Mouse (Mus musculus): ENCODE results near the gene Pxk. TPM values are rescaled to one million over a fixed set of nuclear protein-coding genes. Genes with fewer than 3 reads are reported as not detected.
A peak's percentile ranks its signal among the peaks of the same experiment; 100 is the strongest.

Gene Pxk
- polyA plus RNA-seq, 1 experiment, result 17.8 TPM

GRCm38 (mm10) chr14:8080165-8080679 lies 17.8 kb upstream of the Pxk start, which contains the start of gene Rpp14:
TSS of gene Rpp14 (plus strand) at chr14:8080367.
- peaks cover 29% of the 10 kb centered on the region for H3K79me2 ChIP-seq (ENCODE audit: control insufficient read depth, insufficient read depth)
- H3K27me3 ChIP-seq (ENCODE audit: control insufficient read depth, insufficient read depth, insufficient read length), result no peaks in the 10 kb centered on the region
- TF ChIP-seq MYOG (IDR thresholded peaks at IDR 0.05; ENCODE audit: control insufficient read depth, extremely low read depth, insufficient read length), result no peak
- TF ChIP-seq CTCF (IDR thresholded peaks at IDR 0.05; ENCODE audit: control insufficient read depth, insufficient read depth, insufficient read length), result peak; percentile 88
- TF ChIP-seq MAX (IDR thresholded peaks at IDR 0.05), result peak; percentile 90
- TF ChIP-seq FOSL1 (IDR thresholded peaks at IDR 0.05; ENCODE audit: insufficient read depth, low read length, poor library complexity, severe bottlenecking), result no peak
- peak within 1 kb of the TSS; percentile 63 for H3K4me3 ChIP-seq (ENCODE audit: insufficient read depth, poor library complexity, severe bottlenecking)
- peaks cover 5% of the 10 kb centered on the region for H3K36me3 ChIP-seq (ENCODE audit: control insufficient read depth, insufficient read depth)
- H3K79me3 ChIP-seq (ENCODE audit: low read depth), result peaks cover 16% of the 10 kb centered on the region
- H3ac ChIP-seq (ENCODE audit: control insufficient read depth, insufficient read length, low read depth), result peak within 1 kb of the TSS; percentile 72

- TF ChIP-seq MYOD1 (IDR thresholded peaks at IDR 0.05; ENCODE audit: control insufficient read depth, insufficient read length, low read depth), result no peak
- peak; percentile 49 for TF ChIP-seq MAX (IDR thresholded peaks at IDR 0.05)
- Histone ChIP-seq H3K79me3 (ENCODE audit: low read depth) (peaks cover 16% of the 10 kb centered on the region), H3K79me2 (ENCODE audit: control insufficient read depth, insufficient read depth) (peaks cover 29% of the 10 kb centered on the region), H3ac (ENCODE audit: control insufficient read depth, insufficient read length, low read depth) (peak overlapping the region; percentile 72), H3K27me3 (ENCODE audit: control insufficient read depth, insufficient read depth, insufficient read length) (no peaks in the 10 kb centered on the region), H3K4me3 (ENCODE audit: insufficient read depth, poor library complexity, severe bottlenecking) (peak overlapping the region; percentile 63), H3K36me3 (ENCODE audit: control insufficient read depth, insufficient read depth) (peaks cover 5% of the 10 kb centered on the region)
Measured at GRCm38 (mm10) chr14:8080718-8081117, 17.3 kb upstream of the Pxk start.

GRCm38 (mm10) chr14:8082949-8083348 lies 15.1 kb upstream of the Pxk start:
- no peak overlapping the region for H3K4me3 ChIP-seq (ENCODE audit: insufficient read depth, poor library complexity, severe bottlenecking)
- H3K27me3 ChIP-seq (ENCODE audit: control insufficient read depth, insufficient read depth, insufficient read length), result no peaks in the 10 kb centered on the region
- no peak for TF ChIP-seq CTCF (IDR thresholded peaks at IDR 0.05; ENCODE audit: control insufficient read depth, insufficient read depth, insufficient read length)
- no peak for TF ChIP-seq MAX (IDR thresholded peaks at IDR 0.05)
- no peak for TF ChIP-seq MYOG (IDR thresholded peaks at IDR 0.05; ENCODE audit: control insufficient read depth, extremely low read depth, insufficient read length)
- TF ChIP-seq CEBPB (IDR thresholded peaks at IDR 0.05; ENCODE audit: low read depth), result no peak
- TF ChIP-seq FOSL1 (IDR thresholded peaks at IDR 0.05; ENCODE audit: insufficient read depth, low read length, poor library complexity, severe bottlenecking), result no peak
- no peak for TF ChIP-seq MYOD1 (IDR thresholded peaks at IDR 0.05; ENCODE audit: control insufficient read depth, insufficient read length, low read depth)
- no peak for TF ChIP-seq USF1 (IDR thresholded peaks at IDR 0.05; ENCODE audit: low read depth)
- H3ac ChIP-seq (ENCODE audit: control insufficient read depth, insufficient read length, low read depth), result no peak overlapping the region
- peaks cover 29% of the 10 kb centered on the region for H3K79me2 ChIP-seq (ENCODE audit: control insufficient read depth, insufficient read depth)
- H3K79me3 ChIP-seq (ENCODE audit: low read depth), result peaks cover 16% of the 10 kb centered on the region
- H3K36me3 ChIP-seq (ENCODE audit: control insufficient read depth, insufficient read depth), result peaks cover 11% of the 10 kb centered on the region

- Histone ChIP-seq H3K79me2 (ENCODE audit: control insufficient read depth, insufficient read depth) (no peaks in the 10 kb centered on the region), H3K79me3 (ENCODE audit: low read depth) (no peaks in the 10 kb centered on the region), H3K27me3 (ENCODE audit: control insufficient read depth, insufficient read depth, insufficient read length) (no peaks in the 10 kb centered on the region), H3ac (ENCODE audit: control insufficient read depth, insufficient read length, low read depth) (no peak overlapping the region), H3K4me3 (ENCODE audit: insufficient read depth, poor library complexity, severe bottlenecking) (no peak overlapping the region), H3K36me3 (ENCODE audit: control insufficient read depth, insufficient read depth) (peaks cover 25% of the 10 kb centered on the region)
- TF ChIP-seq USF1 (IDR thresholded peaks at IDR 0.05; ENCODE audit: low read depth), result no peak
- TF ChIP-seq CTCF (IDR thresholded peaks at IDR 0.05; ENCODE audit: control insufficient read depth, insufficient read depth, insufficient read length), result no peak
- TF ChIP-seq MYOD1 (IDR thresholded peaks at IDR 0.05; ENCODE audit: control insufficient read depth, insufficient read length, low read depth), result no peak
- TF ChIP-seq CEBPB (IDR thresholded peaks at IDR 0.05; ENCODE audit: low read depth), result no peak
- TF ChIP-seq FOSL1 (IDR thresholded peaks at IDR 0.05; ENCODE audit: insufficient read depth, low read length, poor library complexity, severe bottlenecking), result no peak
- no peak for TF ChIP-seq MAX (IDR thresholded peaks at IDR 0.05)
- no peak for TF ChIP-seq MYOG (IDR thresholded peaks at IDR 0.05; ENCODE audit: control insufficient read depth, extremely low read depth, insufficient read length)
Measured at GRCm38 (mm10) chr14:8089016-8089415, 9.0 kb upstream of the Pxk start.

GRCm38 (mm10) chr14:8092573-8092972 lies 5.4 kb upstream of the Pxk start:
- Histone ChIP-seq H3ac (ENCODE audit: control insufficient read depth, insufficient read length, low read depth) (no peak overlapping the region), H3K79me2 (ENCODE audit: control insufficient read depth, insufficient read depth) (no peaks in the 10 kb centered on the region)
- TF ChIP-seq FOSL1 (IDR thresholded peaks at IDR 0.05; ENCODE audit: insufficient read depth, low read length, poor library complexity, severe bottlenecking) (no peak), USF1 (IDR thresholded peaks at IDR 0.05; ENCODE audit: low read depth) (no peak), CEBPB (IDR thresholded peaks at IDR 0.05; ENCODE audit: low read depth) (no peak), MYOD1 (IDR thresholded peaks at IDR 0.05; ENCODE audit: control insufficient read depth, insufficient read length, low read depth) (no peak), MYOG (IDR thresholded peaks at IDR 0.05; ENCODE audit: control insufficient read depth, extremely low read depth, insufficient read length) (no peak), CTCF (IDR thresholded peaks at IDR 0.05; ENCODE audit: control insufficient read depth, insufficient read depth, insufficient read length) (no peak), MAX (IDR thresholded peaks at IDR 0.05) (no peak)

GRCm38 (mm10) chr14:8093427-8093826 lies 4.6 kb upstream of the Pxk start:
- Histone ChIP-seq H3K79me2 (ENCODE audit: control insufficient read depth, insufficient read depth) (peaks cover under 1% of the 10 kb centered on the region), H3K36me3 (ENCODE audit: control insufficient read depth, insufficient read depth) (peaks cover 15% of the 10 kb centered on the region), H3ac (ENCODE audit: control insufficient read depth, insufficient read length, low read depth) (no peak overlapping the region), H3K4me3 (ENCODE audit: insufficient read depth, poor library complexity, severe bottlenecking) (no peak overlapping the region), H3K27me3 (ENCODE audit: control insufficient read depth, insufficient read depth, insufficient read length) (no peaks in the 10 kb centered on the region), H3K79me3 (ENCODE audit: low read depth) (no peaks in the 10 kb centered on the region)
- TF ChIP-seq MAX (IDR thresholded peaks at IDR 0.05) (no peak), FOSL1 (IDR thresholded peaks at IDR 0.05; ENCODE audit: insufficient read depth, low read length, poor library complexity, severe bottlenecking) (no peak), MYOD1 (IDR thresholded peaks at IDR 0.05; ENCODE audit: control insufficient read depth, insufficient read length, low read depth) (no peak), USF1 (IDR thresholded peaks at IDR 0.05; ENCODE audit: low read depth) (no peak), MYOG (IDR thresholded peaks at IDR 0.05; ENCODE audit: control insufficient read depth, extremely low read depth, insufficient read length) (no peak), CEBPB (IDR thresholded peaks at IDR 0.05; ENCODE audit: low read depth) (no peak), CTCF (IDR thresholded peaks at IDR 0.05; ENCODE audit: control insufficient read depth, insufficient read depth, insufficient read length) (no peak)

More at GRCm38 (mm10) chr14:8092573-8092972, 5.4 kb upstream of the Pxk start:
- H3K27me3 ChIP-seq (ENCODE audit: control insufficient read depth, insufficient read depth, insufficient read length), result no peaks in the 10 kb centered on the region
- no peaks in the 10 kb centered on the region for H3K79me3 ChIP-seq (ENCODE audit: low read depth)
- no peak overlapping the region for H3K4me3 ChIP-seq (ENCODE audit: insufficient read depth, poor library complexity, severe bottlenecking)
- peaks cover 15% of the 10 kb centered on the region for H3K36me3 ChIP-seq (ENCODE audit: control insufficient read depth, insufficient read depth)

All from C2C12 (cell line).